Mouse (Mus musculus) urinary bladder, postnatal 14 days (tissue): ENCODE results near the gene Itga9.
A peak's percentile ranks its signal among the peaks of the same experiment; 100 is the strongest.

Experiments
- DNase-seq: peaks from one replicate; pipeline ENCODE4 v3.0.0; 2021; ENCODE audit warnings: low spot score

Itga9 gene

GRCm38 (mm10) chr9:118728987-118729386 lies 122.5 kb downstream of the Itga9 start:
- DNase-seq = no peak

GRCm38 (mm10) chr9:118730172-118730571 lies 123.7 kb downstream of the Itga9 start:
- DNase-seq = no peak

- DNase-seq = no peak
Measured at GRCm38 (mm10) chr9:118730871-118731390, 124.4 kb downstream of the Itga9 start.

- no peak for DNase-seq
Measured at GRCm38 (mm10) chr9:118731650-118732049, 125.2 kb downstream of the Itga9 start.

DNA sequence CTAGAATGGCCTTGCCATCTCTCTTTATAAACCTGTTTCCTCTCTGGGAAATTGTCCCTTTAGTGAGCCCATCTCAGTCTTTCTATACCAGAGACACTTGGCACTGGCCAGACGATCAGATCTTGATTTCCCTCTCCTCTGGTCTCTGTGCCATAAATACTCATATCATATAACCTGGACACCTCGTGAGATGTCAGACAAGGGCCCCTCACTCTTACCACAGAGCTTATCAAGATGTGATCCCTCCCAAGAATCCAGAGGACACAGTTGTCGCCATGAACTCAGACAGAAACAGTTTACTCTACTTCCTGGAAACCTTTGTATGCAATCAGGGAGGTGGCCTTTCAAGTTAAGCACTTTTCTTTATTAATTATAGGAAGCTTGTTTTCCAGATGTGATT lies 127.1 kb downstream of the Itga9 start:
- no peak for DNase-seq

DNA sequence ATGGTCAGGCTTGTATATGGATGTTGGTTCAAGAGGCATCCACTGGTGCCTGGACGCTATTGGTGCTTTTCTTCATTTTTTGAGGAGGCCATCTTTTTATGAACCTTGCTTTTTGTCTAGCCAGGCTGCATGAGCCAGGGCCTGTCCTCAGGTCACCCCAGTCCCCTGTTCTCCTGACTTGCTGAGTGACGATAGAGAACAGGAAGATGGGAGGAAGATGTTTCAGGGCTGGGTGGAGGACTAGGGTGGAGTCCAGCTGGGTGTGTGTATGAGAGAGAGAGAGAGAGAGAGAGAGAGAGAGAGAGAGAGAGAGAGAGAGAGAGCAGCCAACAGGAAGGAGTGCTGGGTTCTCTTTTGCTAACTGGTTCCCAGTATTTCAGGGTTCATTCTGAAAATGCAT lies 130.6 kb downstream of the Itga9 start:
- peak; percentile 10 for DNase-seq

DNA sequence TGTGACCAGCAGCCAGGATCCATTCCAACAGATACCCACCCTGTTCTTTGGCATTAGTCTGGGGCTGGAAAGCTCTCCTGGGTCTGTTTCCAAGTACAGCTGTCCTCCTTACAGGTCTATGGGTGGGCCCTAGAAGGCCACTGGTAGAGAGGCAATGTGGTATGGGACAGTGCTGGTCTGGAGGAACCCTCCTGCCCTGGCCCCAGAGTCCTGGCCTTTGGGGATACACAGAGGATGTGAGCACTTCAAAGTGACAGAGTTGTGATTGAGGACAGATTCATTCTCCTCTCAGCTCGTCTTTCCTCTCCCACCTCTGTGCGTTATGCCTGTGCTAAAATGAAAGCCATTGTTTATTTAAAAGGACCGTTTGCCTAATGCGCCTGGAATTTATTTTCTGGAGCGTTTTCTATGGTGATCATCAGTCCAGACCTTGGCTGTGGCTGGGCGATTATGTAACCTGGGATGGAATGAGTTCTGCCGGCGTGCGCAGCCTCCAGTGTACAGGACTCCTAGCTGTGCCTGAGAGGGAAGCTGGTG lies 131.2 kb downstream of the Itga9 start:
- DNase-seq = peak; percentile 75

DNA sequence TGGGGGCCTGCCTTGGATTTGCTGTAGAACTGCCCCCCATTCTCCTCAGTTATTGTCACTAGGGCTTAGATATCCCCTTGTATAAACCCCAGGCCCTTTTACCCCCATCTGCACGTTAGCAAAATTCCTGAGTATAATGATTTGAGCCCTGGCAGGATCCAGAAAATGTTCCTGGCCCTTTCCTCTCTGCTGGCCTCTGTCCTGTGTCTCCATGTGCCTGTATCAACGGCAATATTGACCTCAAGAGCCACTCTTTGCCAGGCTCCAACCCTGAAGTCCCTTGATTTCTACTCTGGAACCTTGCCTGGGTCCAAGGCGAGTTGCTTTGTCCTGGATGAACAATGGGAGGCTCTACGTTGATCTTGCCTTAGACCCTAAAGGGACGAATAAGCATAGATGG lies 131.8 kb downstream of the Itga9 start:
- DNase-seq = no peak

DNA sequence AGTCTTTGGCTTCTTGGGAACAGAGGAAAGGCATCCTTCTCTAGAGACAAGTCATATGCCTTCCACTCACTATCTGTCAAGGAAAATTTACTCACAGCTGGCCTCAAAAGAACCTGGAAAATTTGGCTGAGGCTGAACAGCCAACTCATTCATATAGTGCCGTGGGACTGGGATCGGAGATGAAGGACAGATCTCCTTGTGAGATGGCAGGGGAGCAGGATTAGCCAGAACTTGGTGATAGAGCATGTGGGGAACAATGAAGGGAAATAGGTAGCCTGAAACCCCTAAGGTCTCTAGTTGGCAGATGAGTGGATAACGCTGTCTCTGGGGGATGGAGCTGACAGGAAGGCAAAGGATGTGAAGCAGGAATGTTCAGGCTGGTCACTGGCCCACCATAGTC lies 132.6 kb downstream of the Itga9 start:
- no peak for DNase-seq

DNA sequence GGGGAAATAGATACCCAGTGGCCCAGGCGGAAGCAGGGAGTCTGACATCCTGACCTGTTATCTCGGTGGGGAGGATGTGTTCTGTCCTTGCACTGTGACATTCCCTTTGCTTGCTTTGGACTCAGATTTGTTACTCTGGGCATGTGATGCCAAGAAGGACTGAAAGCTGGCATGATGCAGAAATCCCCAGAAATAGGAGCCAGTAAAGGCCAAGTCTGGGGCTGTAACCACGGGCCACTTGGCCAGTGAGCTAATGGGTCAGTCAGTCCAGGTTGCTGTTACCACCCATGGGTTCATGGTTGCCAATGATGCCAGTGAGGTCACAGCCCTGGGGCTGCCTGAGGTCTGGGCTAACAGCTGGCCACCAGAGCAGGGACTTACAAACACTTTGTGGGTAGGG lies 133.2 kb downstream of the Itga9 start:
- DNase-seq = no peak

GRCm38 (mm10) chr9:118741268-118741667 lies 134.8 kb downstream of the Itga9 start:
- no peak for DNase-seq

DNA sequence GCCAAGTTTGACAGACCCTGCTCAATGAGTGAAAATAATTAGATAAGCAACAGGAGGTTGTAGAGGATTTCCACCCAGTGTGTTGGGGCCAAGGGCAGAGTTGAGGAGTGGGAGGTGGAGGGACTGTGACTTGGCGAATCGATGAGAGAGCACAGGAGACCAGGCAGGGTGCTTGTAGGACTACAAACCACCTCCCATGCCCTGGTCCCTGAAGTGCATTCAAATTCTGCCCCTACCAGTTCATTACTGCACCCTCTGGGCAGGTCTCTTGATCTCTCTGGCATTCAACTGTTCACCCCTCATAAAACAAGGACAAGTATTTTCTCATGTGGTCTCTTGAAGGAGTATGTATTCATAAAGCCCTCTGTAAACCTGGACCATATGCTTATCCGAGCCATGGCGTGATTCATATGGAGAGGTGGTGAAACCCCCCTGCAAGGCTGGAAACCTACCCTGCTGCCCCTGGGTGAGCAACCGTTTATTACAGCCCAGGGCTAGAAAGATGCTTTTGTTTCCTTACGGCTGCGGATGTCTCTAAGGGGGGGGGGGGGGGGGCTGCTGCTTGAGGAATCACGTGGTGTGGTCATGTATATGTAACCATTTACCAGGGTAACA lies 143.0 kb downstream of the Itga9 start:
- DNase-seq = no peak

DNA sequence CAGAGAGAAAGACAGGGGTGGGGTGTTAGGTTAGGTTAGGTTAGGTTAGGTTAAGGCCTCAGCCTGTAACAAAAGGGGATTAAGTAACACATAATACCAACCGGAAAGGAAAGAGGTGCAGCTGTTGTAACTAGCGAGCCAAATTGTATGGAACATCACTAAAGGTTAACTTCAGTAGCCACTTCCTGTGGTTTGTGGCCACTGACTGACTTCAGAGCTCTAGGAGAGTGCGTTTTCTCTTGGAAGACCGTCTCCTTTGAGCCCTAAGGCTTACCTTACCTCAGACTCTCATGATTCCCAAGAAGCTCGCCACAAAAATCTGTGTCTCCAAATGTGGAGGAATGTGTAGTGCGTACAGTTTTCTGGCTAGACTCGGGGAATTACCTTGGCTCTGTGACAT lies 144.3 kb downstream of the Itga9 start:
- DNase-seq = no peak

GRCm38 (mm10) chr9:118752376-118752775 lies 145.9 kb downstream of the Itga9 start:
- no peak for DNase-seq

DNA sequence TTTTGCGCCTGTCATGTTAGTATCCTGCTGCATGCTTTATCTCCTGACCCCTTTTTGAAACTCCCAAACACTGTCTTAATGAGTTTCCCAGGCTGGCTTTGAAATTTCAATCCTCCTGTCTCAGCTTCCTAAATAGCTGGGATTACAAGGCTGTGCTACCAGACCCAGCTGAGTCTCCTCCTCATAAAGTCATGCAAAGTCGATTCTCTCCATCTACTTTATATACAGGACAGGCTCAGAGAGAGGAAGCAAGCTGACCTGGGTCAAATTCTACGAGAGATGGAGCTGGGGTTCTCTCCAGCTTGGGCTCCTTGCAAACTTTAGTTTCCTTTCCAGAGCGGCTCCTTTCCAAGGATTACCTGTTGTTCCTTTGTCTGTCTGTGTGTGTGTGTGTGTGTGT lies 153.0 kb downstream of the Itga9 start:
- DNase-seq = no peak

- no peak for DNase-seq
Measured at GRCm38 (mm10) chr9:118761953-118762590, 155.6 kb downstream of the Itga9 start.

DNA sequence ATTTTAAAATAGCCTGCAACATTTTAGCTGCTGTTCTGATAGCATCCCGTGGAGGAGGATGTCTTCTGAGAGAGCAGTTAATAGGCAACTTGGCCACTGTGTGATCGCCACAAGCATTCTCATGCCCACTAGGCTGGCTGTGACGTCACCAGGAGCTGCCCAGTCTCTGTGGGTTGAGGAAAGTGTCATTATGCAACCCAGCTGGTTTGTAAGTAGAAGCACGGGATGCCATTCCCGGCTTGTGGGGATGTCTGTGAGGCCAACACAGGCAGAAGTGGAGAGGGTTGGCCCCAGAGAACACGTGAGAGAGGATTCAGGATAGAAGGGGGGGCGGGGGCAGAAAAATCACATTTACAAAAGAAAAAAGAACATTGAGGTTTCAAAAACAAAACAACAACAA lies 156.3 kb downstream of the Itga9 start:
- peak; percentile 22 for DNase-seq

- DNase-seq = no peak
Measured at GRCm38 (mm10) chr9:118763203-118763602, 156.7 kb downstream of the Itga9 start.

GRCm38 (mm10) chr9:118763646-118764045 lies 157.2 kb downstream of the Itga9 start:
- DNase-seq = no peak

DNA sequence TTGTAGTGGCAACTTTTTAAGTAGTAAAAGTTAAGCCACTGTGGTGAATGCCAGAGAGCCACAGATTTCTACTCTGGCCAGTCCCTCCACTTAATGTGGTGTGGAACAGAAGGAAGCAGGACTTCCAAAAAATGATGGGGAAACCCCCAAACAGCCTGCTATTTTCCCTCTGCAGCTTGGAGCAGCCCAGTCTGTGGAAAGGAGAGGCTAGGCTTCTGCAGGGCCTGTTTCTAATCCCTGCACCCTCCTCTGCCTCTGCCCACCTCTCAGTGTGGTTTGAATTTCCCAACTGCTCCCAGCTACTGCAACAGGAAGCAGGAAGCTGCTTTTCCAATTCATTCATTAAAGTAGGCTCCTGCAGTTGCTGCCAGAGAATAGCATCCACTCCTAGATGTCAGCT lies 158.6 kb downstream of the Itga9 start:
- DNase-seq = no peak

GRCm38 (mm10) chr9:118767008-118767407 lies 160.5 kb downstream of the Itga9 start:
- DNase-seq = no peak

GRCm38 (mm10) chr9:118768596-118768995 lies 162.1 kb downstream of the Itga9 start:
- no peak for DNase-seq

DNA sequence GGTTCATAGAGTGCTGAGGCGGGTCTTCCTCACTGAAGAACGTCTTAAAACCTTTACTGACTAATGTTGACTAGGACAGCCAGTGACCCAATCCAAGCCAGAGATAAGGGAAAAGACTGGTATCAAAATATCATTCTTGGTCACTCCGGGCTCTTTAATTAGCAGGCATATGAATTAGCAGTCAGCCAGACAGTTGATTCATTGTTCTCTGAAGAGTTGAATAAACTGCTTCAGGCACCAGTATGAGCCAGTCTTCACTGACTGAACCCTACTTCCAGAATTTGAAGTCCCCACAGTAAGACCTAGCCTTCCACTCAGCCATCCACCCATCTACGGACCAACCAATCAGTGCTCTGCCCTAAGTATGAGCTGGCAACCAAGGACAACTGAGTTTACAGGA lies 163.9 kb downstream of the Itga9 start:
- no peak for DNase-seq

GRCm38 (mm10) chr9:118774676-118775075 lies 168.2 kb downstream of the Itga9 start:
- DNase-seq = no peak
